Mouse (Mus musculus) adrenal gland, postnatal 10 days (tissue): ENCODE measurements at regions not wholly inside any gene's neighbourhood (a gene's known extent, or its start where the extent isn't known, plus 50 kb on each side); places are given as distances from the start of the nearest gene placed in this dataset.

Source experiments
- DNase-seq: peaks from one replicate; pipeline ENCODE4 v3.0.0; 2021; ENCODE audit warnings: mixed read lengths

GRCm38 (mm10) chr10:117527979-117528378 is 101.3 kb upstream of the Cpm start:
- DNase-seq, result no peak

GRCm38 (mm10) chr10:117527243-117527642 is 102.1 kb upstream of the Cpm start:
- DNase-seq, result no peak

GRCm38 (mm10) chr10:117526834-117527188 is 102.5 kb upstream of the Cpm start:
- no peak for DNase-seq

- DNase-seq, result no peak
These were observed 103.1 kb upstream of the Cpm start for GRCm38 (mm10) chr10:117526008-117526833.

GRCm38 (mm10) chr10:117525608-117526007 is 103.7 kb upstream of the Cpm start:
- DNase-seq, result no peak

- no peak for DNase-seq
These were observed 104.3 kb upstream of the Cpm start for GRCm38 (mm10) chr10:117524926-117525565.

- no peak for DNase-seq
These were observed 105.2 kb upstream of the Cpm start for GRCm38 (mm10) chr10:117524101-117524500.

- no peak for DNase-seq
These were observed 106.1 kb upstream of the Cpm start for GRCm38 (mm10) chr10:117522906-117523829.

- DNase-seq, result no peak
These were observed 106.9 kb upstream of the Cpm start for GRCm38 (mm10) chr10:117522373-117522772.

GRCm38 (mm10) chr10:117521315-117522270 is 107.7 kb upstream of the Cpm start:
- no peak for DNase-seq

GRCm38 (mm10) chr10:117520536-117521314 is 108.6 kb upstream of the Cpm start:
- DNase-seq, result no peak

GRCm38 (mm10) chr10:117519670-117520535 is 109.4 kb upstream of the Cpm start:
- no peak for DNase-seq

GRCm38 (mm10) chr10:117518793-117519669 is 110.3 kb upstream of the Cpm start:
- no peak for DNase-seq

- no peak for DNase-seq
These were observed 111.2 kb upstream of the Cpm start for GRCm38 (mm10) chr10:117517800-117518770.

- no peak for DNase-seq
These were observed 112.1 kb upstream of the Cpm start for GRCm38 (mm10) chr10:117517071-117517714.

GRCm38 (mm10) chr10:117516510-117516909 is 112.8 kb upstream of the Cpm start:
- no peak for DNase-seq
